Mouse (Mus musculus) left cerebral cortex, adult 8-10 months (tissue): Measurements from ENCODE around the gene Cobl. TPM values are rescaled to one million over a fixed set of nuclear protein-coding genes. Genes with fewer than 3 reads are reported as not detected.

Experiments
- DNase-seq, 2 experiments: peaks; one replicate each; pipeline ENCODE4 v3.0.0; 2022; ENCODE audit warnings: low spot score in 2 of 2
- total RNA-seq, 4 experiments: library from RNA; stranded (reverse); gene quantifications; 2 replicates each; pipeline ENCODE4 v1.2.4; 2022

Cobl gene
- total RNA-seq, 4 experiments from 2014 or later: 79.5 to 112 (median 82.9) TPM

DNA sequence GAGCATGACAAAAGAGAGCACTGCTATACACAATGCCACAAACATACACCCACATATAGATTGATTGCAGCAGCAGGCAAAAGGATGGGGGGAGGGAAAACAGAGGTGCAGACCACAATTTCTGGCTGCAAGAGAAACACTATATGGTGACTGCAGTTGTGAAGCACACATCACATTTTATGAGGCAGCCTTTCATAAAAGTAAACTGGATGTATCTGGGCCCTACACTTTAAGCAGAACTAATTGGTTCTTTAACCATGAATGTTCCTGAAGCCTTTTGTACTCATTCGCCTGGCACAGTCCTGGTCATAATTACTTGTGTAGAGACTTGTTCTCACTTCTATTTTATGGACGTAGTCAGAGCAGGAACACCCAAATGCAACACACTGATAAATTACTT lies 19.5 kb downstream of the Cobl start:
- DNase-seq: no peak

DNA sequence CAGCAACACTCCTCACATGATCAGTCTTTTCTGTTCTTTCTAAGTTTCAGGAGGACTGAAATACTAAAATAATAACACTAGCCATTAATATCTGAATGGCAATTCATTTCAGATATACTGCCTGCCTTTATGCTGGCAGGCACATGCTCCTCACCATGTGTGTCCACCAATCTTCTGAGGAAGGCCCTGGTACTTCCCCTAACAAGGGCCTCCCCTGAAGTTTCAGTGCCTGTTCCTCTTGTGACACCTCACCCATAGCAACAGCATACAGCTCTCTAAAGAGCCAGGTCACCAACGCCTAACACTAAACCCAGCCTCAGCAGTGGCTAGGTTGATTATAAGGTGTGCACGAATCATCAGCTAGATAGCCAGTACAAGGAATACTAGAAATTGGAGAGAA lies 20.5 kb downstream of the Cobl start:
- no peak for DNase-seq

DNA sequence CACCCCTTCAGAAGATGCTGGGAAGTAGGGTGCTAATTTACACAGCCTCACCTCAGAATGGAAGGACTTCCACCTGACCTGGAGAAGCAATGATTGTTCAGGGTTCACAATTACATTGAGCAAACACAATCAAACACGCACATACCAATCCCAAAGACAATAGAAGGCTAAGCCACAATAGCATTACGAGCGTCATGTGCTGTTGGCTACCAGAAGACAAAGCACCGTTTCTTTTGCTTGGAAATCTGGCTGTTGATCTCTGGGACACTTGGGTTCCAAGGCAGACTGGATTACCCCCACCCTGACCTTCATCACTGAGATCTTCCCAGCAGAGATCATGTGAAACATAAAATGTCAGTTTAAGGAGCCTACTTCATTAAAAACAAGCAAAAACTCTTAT lies 21.1 kb downstream of the Cobl start:
- DNase-seq: no peak

DNA sequence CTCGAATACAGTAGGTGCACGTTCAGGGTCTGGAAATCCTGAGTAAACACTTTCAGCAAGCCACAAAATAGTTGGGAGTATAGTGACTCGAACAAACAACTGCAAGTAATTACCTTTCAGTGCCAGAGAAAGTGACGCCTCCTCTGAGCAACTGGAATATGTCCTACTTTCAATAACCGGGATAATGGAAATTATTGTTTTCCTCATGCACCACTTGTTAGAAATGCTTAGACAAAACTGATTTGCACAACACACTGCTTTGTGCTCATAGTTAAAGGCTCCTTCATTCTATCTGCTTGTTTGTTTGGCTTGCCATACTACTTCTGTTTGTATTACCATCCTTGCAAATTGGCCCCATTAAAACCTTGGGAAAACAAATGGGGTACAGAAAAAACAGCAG lies 21.6 kb downstream of the Cobl start:
- DNase-seq: no peak

DNA sequence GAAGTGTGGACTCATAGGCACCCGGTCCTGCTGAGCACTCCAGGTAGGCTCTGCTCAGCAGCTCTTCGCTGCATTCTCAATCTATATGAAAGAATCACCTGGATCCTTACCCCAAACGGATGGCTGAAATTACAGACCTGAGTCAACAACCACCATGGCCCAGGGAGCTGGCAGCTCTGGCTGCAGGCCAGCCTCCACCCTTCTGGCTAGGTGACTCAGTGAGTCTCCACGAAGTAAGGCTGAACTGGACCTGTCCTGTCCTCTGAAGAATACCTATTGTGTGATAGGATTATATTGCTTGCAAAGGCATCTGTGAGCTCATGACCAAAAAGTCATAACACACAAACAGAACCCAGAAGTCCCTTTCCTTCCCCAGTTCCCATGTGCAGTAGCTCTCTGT lies 22.5 kb downstream of the Cobl start:
- no peak for DNase-seq

DNA sequence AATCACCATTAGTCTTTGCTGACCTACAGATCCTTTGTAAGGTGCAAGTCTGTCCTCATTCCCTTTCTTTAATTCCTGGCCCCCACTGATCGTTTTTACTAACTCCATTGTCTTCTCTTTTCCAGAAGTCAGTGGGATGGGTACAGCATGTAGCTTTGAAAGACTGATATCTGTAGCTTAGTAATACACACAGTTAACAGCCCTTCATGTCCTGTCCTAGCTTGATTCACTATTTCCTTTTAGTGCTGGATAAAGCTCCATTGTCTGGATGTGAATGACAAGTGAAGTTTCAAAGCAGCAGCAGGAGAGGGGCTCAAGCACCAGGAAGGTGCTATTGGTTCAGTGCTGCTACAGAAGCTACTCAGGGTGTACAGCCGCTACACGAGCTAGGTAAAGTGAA lies 28.9 kb downstream of the Cobl start:
- no peak for DNase-seq

DNA sequence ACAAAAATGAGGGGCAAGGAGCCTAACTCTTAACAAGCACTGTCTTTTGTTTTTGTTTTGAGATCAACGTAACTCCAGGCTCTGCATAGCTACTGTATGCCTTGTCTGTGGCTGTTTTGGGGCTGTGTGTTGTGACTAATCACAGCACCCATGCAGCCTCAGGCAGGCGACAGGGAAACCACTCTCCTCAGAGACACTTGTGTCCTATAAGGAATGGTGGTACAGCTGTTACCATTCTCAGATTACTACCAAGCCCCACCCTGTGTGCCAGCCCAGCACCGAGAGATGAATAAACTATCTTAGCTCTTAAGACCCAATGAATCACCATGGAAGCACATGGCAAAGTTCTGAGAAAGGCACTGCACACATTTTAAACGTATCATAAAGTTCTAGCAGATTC lies 29.7 kb downstream of the Cobl start:
- no peak for DNase-seq

DNA sequence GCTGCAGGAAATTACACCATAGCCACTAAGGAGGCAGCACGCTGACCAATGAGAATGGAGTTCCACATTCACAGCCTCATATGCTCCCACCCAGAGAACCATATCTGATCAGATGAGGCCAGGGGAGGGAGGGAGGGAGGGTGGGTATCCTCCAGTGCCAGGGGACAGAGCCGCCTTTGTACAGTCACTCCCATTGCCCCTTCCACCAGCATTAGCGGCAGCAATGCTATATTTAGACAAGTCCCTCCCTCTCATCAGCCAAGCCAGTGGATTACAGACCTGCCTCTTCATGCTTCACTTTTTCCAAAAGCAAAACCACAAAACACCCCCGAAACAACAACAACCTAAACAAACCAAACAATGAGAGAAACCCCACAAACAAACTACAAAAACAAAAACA lies 30.2 kb downstream of the Cobl start:
- DNase-seq: no peak

DNA sequence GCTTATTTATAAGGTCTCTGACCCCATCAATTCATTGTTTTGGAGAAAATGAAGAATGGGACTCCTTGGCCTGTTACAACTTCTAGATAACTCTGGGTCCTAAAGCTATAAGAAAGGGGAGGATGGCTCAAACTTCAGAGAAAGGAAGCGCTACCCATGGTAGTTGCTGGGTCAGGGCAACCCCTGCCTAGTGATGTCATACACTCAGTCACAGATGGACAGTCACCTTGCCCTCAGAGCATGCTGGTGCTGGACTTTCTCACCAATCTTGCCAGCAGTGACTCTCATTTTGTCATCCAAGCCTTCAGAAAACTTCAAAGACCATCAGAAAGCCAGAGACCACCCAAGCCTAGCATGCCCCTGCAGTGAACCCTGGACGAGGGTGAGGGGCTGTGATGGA lies 32.8 kb downstream of the Cobl start:
- no peak for DNase-seq

DNA sequence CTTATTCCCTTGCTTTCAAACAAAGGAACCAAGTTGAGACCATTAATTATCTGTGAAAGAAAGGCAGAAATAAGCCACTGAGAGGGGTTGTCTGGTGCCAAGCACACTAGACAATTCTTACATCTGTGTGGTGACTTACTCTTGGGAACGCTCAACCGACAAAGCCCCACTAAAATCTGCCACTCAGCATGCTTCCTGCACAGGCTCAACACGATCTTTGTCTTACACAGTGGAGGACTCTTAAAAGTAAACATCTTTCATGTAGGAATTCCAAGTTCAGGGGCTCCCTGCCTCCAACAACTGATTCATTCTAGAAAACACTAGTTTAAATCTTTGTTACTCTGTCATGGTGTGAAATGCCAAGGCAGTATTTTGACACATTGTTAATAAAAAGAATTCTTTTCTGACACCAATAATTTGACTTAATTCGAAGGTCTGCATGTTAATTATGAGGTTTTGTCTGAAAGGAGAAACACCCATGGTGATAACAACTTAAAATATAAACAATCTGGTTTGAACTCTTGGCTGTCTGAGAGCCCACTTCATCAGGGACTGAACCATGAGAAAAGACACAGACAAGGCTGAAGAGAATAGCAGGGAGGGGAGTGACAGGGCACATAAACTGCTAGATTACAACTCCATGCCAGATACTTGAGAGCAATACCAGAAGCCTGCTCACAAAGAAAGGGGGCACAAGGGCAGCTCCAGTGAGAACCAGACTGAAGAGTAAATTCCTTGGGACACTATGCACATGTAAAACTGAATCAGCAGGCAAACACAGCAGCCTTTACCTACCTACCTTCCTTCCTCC lies 34.3 kb downstream of the Cobl start:
- DNase-seq: no peak

DNA sequence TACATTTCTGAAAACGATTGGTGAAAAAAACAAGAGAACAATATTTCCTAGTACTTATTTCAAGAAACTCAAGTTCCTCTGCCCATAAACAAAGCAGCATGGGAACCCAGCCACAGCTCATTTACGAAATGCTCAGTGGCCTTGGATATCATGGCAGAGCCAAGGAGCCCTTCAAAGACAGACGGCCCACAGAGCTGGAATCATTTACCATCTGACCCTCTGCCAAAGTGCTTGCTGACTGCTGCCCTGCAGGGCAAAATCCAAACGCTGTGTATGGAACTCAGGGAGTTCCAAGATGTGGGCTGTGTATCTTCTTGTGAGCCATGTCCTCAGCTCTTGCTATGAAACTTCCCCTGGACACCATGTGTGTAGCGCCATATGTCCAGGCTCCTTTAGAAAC lies 38.0 kb downstream of the Cobl start:
- DNase-seq: no peak

DNA sequence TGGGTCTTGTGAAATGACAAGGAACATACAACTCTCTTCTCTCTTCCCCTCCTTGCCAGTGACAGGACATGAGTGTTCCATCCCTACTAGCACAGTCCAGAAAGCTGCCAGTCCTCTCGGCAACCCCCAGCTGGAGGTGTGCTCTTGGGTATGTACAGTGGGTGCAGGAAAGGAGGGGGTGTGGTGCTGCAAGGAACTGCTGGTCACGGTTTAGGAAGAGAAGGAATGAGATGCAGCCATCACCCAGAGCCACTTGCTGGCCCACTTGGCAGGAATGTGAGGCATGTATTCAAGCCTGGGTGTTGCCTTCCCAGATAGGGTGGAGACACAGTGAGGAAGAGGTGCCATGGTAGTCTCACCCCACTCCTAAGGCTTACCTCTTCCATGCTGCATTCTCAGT lies 40.6 kb downstream of the Cobl start:
- DNase-seq: no peak

DNA sequence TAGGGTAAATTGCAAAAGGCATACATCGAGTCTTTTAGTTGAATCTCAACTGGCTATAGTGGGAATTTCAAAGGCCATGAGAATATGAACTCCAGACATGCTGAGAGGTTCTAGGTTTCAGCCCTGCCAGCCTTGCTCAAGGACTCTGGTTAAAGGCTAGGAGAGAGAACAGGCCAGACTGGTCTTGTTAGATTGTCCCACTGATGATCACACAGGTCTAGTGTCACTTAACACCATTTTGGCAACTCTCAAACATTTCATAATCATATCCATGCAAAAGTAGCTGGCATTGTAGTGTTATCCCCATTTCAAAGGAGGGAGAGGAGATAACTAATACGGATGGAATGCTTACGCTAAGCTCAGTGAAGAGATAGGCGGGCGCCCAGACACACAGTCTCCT lies 43.6 kb downstream of the Cobl start:
- DNase-seq: no peak

DNA sequence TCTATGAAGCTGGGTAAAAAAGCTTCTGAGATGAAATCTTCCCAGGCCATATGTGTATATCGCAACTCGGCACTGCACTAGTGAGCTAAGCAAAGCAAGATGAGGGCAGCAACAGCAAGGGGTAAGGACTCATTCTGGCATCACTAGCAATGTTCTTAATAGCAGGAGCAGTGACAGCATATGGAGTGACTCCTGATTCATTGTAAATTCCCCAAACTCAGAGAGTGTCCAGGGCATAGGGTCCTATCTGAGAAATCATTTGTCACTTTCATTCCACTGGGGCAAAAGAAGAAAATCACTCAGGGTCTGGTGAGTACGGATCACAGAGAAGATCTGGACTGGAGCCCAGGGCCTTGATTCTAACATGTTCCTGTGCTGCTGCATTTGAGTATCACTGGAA lies 44.6 kb downstream of the Cobl start:
- DNase-seq: no peak

DNA sequence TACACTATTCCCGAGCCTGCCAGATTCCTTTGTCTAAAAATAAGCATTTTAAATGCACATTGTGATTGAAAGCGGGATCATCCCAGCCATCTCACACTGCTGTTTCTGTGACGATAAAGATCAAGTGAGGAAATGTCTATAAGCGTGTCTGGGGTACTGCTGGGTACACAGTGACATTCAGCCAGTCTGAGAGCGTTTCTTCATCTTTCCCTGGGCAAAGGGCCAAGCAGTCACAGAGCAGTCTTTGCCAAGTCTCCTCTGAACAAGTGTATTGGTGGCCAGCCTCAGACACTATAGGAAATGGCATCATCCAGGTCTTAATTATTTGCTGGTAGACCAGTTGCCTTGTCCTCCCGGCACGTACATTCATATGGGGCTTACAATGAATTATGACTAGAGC lies 47.9 kb downstream of the Cobl start:
- no peak for DNase-seq

DNA sequence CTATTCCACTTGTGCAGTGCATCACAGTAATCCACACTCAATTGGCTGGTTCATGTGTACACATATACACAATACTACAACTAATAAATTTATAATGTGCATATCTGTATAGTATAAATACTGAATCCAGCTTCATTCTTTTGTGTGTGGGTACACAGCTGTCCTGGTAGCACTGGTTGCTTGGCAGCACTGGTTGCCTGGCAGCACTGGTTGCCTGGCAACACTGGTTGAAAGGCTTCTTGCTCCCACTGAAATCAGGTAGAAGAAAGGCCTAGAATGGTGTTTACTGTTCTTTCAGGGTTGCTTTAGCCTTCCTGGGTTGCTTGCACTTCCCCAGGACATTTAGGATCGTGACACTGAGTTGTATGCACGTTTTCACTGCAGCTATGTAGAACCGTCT lies 49.4 kb downstream of the Cobl start:
- no peak for DNase-seq

DNA sequence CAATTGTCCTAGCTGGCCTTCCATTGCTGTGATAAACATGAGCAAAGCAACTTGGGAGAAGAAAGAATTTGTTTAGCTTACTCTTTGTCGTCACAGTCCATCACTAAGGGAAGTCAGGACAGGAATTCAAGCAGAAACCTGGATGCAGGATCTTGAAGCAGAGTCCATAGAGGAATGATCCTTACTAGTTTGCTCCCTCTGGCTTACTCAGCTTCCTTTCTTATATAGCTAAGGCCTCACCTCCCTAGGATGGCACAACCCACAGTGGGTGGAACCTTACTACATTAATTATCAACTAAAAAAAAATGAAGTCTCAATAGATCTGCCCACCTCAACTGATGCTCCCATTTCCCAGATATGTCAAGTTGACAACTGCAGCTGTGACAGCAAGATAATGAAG lies 52.8 kb downstream of the Cobl start:
- no peak for DNase-seq

DNA sequence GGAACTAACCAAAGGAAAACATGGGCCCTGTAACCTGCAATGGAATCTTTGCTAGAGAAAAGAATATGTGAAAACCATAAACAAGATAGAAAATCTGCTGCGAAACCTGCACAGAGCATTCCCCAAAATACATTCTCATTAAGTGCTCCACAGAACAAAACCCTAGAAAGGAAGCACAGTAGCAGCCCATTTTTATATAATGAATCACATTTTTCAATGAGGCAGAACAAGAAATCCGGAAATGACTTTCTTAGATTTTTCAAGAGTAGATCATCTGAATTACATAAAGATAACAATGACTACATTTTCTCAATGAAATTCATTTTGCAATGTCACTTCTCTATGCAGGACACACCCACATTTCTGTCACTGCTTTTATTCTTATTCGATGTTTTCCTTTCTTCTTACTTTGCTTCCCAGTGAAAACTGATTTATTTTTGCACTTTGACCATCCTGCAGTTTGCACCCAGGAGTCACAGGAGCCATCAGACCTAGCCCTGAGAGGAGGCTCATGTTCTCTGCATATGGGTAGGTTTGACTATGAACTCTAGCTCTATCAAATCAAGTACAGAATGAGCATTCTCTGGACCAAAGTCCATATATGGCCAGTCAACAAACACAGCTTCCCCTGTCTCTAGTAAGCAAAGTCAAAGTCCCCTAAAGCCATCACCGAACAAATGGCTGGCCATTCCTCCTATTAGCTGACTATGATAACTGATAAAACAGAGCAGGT lies 53.5 kb downstream of the Cobl start:
- DNase-seq: no peak

DNA sequence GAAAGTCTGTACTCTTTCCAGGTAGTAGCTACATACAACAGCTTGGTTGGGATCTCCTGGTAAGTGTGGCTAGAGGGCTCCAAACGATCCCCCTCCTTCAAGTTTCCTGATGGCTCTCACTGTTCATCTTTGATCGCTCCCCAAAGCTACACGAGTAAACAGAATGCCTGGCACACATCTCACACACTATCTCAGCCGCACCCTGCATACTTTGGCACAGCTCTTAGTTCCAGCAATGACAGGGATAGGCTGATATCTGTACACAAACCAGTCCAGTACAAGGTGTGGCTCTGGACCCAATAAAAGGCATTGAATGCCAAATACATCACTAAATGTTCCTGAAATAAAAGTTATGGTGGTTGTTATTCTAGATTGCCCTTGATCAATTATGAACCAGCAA lies 55.3 kb downstream of the Cobl start:
- DNase-seq: no peak

DNA sequence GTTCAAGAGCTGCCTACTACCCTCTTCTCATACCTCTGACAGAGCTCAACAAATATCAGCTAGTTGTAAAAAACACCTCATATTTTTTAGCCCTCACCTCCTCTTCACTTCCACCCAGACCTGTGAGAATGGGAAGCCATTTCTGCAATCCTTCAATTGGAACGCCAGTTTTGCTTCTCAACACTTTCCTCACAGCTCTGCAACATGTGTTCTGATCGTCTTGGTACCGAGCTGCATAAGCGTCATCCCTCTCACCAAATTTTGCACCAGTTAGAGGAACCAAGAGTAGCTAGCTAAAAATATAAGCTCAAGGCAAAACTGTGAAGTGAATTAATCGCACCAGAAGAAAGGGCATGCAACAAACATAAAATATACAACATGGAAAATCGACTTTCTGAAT lies 56.9 kb downstream of the Cobl start:
- DNase-seq: no peak

DNA sequence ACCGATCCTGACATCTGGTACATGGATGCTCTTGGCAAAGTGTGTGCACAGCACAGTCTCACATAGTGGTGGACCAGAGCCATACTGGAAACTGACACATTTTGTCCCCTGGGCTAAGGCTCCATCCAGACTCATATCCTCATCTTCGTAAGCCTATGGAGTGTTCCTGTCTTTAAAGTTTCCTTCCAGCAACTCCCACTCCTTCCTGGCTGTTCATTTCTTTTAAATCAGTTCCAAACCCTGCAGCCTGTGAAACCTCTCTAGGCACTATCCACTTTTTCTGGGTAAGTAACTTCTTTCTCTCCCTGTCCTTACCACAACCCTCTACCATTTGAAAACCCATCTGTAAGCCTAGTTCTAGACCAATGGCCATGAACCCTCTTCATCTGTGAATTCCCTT lies 64.9 kb downstream of the Cobl start:
- DNase-seq: no peak

DNA sequence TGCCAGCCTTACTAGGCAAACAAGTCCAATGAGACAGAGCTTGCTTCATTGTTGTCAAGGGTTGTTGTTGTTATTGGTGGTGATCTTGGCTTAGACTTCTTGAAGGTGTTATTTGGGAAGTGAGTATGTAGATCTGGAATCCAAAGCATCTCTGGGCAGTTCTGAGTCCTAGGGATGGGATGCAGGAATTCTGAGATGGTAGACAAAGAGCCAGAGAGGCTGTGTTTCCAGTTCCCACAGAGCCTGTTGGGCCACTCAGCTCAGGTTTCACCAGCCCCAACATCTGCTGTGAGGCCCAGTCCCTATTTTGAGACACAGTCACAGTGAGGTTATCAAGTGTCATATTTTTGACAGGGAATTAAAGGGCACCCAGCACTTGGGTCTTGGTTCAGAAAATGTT lies 68.6 kb downstream of the Cobl start:
- no peak for DNase-seq

DNA sequence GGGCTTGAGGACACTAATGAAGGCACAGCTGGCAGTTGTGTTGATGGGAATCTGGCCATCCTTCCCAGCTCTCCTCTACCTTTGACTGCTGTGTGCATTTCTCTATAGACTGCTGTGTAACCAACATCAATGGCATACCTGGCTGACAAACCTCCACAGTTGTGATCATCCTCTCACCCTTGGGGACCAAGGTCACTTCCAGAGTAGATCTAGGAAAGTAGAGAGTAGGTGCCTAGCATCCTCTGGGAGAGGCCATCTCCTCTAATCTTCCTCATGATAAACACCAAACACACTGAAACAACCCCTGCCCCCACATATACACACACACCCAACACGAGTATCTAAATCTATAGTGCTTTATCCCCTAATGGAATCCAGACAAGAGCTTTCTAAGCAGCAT lies 70.1 kb downstream of the Cobl start:
- DNase-seq: no peak
